Mouse (Mus musculus) CD8-positive naive resting alpha-beta T cell, adult 2 months (primary cell): Measurements from ENCODE around the gene Sp7.
"Not testable (repeated sequence)": the region's sequence is repeated elsewhere in the genome, so short reads cannot be mapped to it uniquely, and the experiment has no call there.

Source experiments
- DNase-seq, 2 experiments: peaks; one replicate each; pipeline ENCODE4 v3.0.0; 2022; ENCODE audit warnings: low read depth in 2 of 2, low spot score in 2 of 2

Sp7 gene

DNA sequence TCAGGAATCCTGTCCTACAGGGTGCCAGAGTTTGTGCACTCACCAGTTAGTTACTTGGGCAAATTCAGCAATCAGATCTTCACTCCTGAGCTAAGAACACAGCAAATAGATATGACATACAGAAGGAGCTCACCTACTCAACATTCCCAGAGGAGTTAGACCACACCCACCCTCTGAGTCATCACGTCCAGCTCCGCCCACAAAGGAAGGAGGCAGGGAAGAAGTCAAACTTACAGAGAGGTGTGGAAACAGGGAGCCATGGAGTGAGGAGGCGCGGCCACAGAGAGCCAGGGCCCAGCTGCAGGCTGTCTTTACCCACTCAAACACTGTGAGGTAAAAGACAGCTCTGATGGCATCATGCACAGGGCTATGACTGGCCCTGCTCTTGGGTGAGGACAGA, 20.5 kb downstream of the Sp7 start:
- no peak for DNase-seq

DNA sequence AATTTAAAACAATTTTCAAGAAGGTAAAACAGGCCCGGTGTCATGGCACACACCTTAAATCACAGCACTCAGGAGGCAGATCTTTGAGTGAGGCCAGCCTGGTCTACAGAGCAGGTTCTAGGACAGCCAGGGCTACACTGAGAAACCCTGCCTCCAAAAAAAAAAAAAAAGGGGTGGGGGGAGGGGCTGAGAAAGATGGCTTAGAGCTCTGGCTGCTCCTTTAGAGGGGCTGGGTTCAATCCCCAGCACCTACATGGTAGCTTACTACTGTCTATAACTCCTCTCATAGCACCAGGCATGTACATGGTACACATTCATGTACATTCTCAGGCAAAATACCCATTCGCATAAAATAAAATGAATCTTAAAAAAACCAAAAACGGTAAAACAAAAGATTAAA, 22.5 kb downstream of the Sp7 start:
- no peak for DNase-seq

DNA sequence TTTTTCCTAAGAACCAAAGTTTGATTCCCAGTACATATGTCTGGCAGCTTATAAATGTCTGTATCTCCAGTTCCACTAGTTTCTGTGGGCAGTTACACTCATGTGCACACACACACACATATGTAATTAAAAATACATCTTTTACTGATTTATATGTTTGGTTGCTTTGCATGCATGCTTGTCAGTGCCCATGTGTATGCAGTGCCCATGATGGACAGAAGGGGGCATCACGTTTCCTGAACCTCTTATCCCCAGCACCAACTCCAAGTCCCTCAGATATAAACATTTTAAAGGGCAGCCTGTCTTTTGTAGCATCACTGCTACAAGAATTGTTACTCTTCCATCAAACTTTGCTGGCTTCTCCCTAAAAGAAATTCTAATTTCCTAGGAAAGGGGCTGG, 25.4 kb downstream of the Sp7 start:
- DNase-seq = peak; percentile 53 to 72

DNA sequence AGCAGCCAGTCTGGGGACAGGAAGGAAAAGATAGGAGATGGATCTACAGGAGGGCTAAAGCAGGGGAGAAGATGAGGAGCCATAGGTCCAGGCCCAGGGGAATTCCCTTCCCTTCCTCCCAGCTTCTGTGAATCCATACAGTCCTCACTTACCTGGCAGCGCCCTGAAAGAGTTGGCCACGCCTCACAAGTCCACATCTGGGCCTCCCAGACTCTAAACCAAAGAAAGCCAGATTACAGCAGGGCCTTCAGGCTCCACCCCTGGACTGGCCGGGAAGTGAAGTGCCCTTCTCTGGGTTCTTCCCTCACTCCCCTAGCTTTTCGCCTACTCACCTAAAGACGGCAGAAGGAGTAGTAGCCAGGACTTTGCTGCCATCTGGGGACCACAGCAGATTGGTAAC, 27.4 kb downstream of the Sp7 start:
- DNase-seq = no peak

DNA sequence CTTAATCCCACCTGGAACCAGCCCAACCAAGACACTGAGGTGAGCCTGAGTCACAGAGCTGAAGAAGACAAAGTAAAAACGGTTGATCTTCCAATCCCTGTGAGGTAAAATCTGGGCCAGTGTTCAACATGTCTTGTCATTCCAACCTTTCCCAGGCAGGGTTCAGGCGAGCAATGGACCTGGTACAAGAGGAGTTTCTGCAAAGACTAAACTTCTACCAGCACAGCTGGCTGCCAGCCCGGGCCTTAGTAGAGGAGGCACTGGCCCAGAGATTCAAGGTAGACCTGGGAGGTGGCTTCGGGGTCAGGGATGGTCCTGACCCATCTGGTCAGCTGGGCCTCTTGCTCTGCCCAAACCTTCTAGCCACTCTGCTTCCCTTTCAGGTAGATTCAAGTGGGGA, 30.0 kb downstream of the Sp7 start:
- DNase-seq = no peak

DNA sequence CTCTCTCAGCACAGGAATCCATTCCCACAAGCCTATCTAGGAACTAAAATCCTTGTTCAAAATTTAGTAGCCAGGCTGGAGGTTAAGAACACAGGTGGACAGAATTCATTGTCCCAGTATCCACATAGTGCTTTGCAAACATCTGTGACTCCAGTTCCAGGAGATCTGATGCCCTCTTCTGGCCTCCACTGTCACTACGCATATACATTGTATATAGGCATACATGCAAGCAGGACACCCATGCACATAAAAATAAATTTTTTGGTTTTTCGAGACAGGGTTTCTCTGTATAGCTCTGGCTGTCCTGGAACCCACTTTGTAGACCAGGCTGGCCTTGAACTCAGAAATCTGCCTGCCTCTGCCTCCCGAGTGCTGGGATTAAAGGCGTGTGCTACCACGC, 31.1 kb downstream of the Sp7 start:
- not testable (repeated sequence) for DNase-seq

DNA sequence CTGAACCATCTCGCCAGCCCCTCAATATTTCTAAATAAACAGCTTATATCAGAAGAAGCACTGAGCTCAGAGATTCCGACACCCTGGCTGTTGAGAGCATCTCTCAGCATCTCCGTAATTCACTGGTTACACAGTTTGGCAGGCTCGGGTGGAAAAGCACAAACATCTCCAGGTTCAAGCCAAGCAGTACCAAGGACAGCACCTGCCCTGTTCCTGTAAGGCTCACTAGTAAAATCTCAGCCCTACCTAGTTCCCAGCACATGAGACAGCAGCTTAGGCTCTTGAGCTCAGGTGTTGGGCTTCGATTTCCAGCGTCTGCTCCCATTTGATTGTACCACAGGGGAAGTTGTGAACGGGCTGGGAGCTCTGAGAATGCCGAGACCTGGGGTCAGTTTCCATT, 31.7 kb downstream of the Sp7 start:
- no peak for DNase-seq

DNA sequence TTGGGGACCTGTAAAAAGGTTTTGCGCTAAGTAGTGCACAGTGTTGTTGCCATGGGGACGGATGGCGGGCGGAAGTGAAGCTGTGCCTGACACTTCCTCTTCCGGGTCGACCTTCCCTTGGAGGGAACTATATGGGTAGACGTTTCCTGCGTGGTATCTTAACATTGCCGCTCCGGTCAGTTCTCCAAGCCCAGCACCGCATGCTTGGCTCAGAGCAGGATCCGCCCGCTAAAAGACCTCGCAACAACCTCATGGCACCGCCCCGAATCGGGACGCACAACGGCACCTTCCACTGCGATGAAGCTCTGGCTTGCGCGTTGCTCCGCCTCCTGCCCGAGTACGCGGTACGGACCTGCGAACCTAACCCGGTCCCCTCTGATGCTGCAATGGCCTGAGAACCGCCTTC, 35.4 kb downstream of the Sp7 start, which contains the start of gene Myg1:
Myg1 (plus strand) TSS at position 100 of the 406 bp plus-strand sequence.
- DNase-seq = peak; percentile 66 to 80

DNA sequence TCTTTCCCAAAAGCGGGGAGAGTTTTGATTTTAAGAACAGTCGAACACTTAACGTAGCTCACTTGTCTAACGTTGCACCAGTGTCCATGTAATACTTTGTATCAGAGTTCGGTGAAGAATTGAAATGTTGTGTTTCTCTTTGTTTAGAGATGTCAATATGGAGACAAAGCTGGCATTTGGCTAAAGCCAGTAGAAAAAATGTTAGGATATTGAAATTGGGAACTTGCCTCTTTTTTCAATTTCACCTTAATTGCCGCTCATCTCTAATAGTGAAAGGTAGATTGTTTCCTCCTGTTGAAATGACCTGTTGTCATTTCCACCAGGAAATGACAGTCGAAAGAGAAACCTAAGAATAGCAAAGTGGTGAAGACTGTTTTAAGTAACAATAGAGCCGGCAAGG, 40.1 kb downstream of the Sp7 start:
- DNase-seq = no peak

DNA sequence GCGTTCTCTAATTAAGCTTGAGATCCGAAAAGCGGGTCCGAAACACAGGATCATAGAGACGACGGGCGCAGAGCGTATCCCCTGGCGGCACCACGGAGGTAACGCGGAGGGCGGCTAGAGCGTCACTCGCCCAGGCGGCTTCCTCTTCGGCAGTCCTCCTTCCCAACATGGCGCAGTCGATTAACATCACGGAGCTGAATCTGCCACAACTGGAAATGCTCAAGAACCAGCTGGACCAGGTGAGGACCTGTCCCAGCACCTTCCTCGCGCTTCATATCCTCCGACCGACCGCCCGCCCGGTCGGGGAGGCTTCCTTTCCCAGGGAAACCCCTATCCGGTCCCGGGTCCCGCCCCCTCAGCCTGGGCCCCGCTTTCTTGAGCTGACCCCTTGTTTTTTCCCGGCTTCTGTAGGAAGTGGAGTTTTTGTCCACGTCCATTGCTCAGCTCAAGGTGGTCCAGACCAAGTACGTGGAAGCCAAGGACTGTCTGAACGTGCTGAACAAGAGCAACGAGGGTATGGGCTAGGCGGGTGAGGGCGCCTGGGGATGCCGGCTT, 40.9 kb downstream of the Sp7 start, which contains the start of gene Pfdn5:
Pfdn5 (plus strand) TSS at position 95 of the 555 bp plus-strand sequence.
- peak; percentile 77 for DNase-seq

DNA sequence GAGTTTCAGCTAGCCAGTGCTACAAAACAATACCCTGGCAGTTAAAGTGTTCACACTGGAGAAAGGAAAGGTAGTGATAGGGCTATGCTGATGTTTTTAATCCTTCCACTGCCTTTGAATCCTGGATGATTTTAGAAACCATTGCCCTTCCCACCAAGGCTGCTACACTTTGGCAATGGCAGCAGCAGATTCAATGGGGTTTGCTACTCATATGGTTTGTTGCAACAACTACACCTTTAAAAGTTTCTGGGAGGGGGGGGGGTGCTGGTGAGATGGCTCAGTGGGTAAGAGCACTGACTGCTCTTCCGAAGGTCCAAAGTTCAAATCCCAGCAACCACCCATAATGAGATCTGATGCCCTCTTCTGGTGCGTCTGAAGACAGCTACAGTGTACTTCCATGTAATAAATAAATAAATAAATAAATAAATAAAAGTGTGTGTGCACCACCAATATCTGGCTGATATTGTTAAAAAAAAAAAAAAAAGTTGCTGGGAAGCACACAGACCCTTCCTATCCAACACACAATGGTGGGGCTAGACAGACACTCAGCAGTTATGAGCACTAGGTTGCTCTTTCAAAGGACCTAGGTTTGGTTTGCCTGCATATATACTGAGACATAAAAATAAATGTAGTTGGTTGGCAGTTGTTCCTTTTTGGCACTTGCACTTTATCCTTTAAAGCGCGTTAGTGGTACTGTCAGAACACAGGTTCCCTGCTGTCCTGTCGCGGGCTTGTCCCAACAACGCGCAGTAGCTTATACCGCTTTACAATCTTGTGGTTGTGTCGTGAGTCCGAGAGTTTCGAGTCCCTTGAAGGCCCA, 42.1 kb downstream of the Sp7 start:
- DNase-seq = no peak

DNA sequence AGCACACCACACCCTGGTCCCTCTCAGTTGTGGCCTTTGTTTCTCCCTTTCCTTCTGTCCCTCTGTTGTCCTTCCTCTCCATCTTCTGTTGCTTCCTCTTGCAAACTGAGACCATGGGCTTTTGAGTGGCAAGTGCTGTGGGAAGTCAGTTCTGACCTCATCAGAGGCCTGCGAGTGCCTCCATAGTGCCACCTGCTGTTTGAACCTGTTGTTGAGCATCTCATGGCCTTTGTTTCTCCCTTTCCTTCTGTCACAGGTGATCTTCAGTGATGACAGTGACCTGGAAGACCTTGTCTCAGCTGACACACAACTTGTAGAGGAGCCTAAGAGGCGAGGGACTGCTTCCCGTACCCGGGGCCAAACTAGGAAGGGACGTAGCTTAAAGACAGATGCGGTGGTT, 50.7 kb downstream of the Sp7 start:
- peak; percentile 59 to 73 for DNase-seq

DNA sequence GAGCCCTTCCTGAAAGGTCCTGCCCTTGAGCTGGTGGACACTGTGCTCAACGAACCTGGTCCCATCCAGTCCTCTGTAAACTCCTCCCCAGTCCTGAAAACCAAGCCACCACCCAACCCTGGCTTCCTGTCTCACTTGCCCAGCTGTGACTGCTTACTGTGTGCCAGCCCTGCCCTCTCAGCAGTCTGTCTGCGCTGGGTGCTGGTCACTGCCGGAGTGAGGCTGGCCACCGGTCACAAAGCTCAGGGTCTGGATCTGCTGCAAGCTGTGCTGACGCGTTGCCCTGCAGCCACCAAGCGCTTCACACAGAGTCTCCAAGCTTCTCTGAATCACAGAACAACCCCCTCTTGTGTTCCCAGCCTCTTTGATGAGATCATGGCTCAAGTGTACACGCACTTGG, 51.7 kb downstream of the Sp7 start:
- no peak for DNase-seq

DNA sequence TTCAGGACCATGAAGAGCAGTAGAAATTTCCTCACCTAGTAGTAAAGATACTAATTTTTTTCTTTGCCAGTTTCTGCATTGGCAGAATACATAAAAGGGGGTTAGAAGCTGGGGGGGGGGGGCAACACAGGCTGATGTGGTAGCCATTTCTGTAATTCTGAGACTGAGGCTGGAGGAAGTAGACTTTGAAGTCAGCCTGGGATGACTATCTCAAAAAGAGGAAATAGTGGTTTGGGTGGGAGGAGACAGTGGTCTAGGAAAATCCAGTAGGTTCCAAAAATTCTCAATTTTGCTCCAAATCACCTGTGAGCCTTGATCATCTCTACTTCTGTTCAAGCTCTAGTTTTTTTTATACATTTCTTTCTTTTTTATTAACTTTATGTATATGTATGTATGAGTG, 55.5 kb downstream of the Sp7 start:
- DNase-seq = no peak

DNA sequence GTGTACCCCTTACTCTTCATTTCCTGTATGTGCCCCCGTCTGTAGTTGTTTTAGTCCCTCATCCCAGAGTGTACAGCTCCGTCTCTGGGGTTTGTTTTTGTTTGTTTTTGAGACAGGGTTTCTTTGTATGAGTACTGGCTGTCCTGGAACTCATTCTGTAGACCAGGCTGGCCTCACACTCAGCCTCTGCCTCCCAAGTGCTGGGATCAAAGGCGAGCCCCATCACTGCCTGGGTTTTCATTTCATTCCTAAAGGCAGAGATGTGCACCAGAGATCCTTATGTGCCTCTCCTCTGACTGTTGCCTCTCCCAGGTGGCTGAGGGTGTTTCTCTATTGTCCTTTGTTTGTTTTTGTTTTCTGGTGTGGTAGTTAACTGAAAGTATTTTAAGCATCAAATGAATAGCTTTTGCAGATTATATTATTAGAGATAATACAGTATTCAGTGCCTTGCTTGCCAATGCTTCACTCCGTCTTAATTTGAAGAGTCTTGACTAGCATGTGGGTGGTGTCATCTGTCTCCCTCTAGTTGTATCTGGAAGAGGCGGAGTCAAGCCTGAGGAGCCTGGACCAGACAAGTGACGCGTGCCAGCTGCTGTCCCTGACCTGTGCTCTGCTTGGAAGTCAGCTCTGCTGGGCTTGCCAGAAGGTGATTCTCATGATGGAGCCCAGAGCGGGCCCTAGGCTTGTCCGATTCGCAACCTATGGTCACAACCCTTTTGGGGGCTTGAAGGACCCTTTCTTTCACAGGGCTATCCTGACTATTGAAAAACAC, 56.7 kb downstream of the Sp7 start:
- no peak for DNase-seq

DNA sequence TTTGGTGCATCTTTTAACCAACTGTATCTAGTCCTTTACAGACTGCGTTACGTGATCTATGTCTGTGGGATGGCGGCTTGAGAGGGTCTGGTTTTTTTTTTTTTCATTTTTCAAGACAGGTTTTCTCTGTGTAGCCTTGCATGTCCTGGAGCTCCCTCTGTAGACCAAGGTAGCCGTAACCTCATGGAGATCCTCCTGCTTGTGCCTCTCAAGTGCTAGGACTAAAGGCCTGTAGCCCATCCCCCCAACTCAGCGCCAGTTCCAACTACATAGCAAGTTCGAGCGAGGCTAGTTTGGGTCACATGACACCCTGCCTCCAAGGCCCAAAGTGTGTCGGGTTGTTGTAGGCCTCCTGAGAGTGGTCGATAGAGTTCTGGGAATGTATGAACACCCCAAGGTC, 58.3 kb downstream of the Sp7 start:
- no peak for DNase-seq
